Mouse (Mus musculus) fibroblast of lung, adult 2 months (primary cell): ENCODE measurements at regions not wholly inside any gene's neighbourhood (a gene's known extent, or its start where the extent isn't known, plus 50 kb on each side); places are given as distances from the start of the nearest gene placed in this dataset.

Source experiments
- DNase-seq: peaks from one replicate; pipeline ENCODE4 v3.0.0-alpha.2; 2011; ENCODE audit warnings: low read depth

GRCm38 (mm10) chr2:148175251-148175927 is 128.6 kb upstream of the Foxa2 start:
- DNase-seq = no peak

DNA sequence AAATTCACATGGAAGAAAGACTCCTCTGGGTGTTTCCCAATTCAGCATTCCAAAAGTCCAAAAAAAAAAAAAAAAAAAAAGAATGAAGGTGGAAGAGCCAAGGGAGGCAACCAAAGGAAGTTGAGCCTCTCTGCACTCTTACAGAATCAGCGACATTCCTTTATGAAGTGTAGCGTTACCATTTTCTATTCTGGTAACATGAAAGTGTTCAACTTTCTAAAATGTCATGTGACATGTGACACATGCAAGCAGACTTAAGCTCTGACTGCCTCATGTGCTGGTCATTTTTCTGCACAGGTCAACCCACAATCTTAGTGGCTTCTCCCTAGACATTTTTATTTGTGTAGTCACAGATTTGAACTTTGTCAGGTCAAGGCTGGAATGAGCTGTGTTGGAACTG is 133.5 kb upstream of the Foxa2 start:
- DNase-seq = no peak

DNA sequence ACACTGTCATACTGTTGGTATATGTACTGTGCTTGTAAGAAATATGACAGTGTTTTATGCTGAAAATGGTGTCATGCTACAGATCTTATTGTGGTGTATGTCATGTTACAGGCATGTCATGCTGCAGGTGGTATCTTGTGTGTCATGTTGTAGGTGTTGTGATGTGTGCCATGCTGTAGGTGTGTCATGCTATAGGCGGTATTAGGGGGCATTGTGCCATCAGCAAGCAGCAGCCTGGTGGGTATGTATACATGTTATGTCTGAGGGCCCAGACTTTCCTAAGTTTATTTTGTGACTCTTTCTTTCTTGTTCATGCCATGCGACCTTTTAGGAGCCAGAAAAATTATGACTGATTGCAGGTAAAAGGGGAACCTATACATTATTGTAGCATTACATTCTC is 134.7 kb upstream of the Foxa2 start:
- no peak for DNase-seq

GRCm38 (mm10) chr2:148182492-148183052 is 135.8 kb upstream of the Foxa2 start:
- no peak for DNase-seq

DNA sequence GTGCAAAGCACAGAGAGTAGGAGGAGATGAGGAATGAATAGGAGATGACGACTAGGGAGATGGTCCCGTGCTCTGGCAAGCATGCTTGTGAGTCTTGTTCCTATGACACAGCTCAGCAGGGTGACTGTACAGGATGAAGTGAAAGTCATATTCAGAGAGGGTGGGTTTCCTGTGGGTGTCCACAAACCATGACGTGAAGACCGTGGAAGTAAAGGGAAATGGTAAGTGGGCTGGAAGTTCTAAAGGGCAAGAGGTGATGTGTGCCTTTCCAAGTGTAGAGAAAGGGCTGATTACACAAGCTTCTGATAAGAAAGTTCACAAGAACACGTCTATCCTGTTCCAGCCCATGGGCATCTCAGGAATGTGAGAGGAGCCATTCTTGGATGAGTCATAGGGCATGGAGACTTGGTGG is 138.0 kb upstream of the Foxa2 start:
- DNase-seq = no peak

- no peak for DNase-seq
Observed at GRCm38 (mm10) chr2:148186363-148186991, 139.7 kb upstream of the Foxa2 start.

- no peak for DNase-seq
Observed at GRCm38 (mm10) chr2:148188865-148189264, 142.1 kb upstream of the Foxa2 start.

DNA sequence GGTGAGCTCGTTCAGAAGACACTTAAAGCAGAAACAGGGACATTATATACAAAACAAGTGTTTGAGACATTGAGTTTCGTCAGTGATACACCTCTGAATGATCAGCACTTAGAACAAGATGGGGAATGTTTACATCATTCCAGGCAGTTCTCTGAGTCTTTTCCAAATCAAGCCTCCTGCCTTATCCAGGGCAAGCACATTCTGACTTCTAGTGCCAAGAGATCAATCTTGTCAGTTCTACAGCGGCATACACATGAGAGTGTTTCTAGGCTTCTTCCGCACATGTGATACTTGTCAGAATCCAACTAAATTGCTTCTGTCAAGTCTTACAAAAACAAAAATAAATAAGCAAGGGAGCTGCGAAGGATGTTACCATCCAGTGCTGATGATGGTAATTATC is 142.5 kb upstream of the Foxa2 start:
- DNase-seq = no peak

GRCm38 (mm10) chr2:148192946-148193345 is 146.2 kb upstream of the Foxa2 start:
- no peak for DNase-seq

GRCm38 (mm10) chr2:148197375-148198015 is 150.7 kb upstream of the Foxa2 start:
- DNase-seq = peak; percentile 57

DNA sequence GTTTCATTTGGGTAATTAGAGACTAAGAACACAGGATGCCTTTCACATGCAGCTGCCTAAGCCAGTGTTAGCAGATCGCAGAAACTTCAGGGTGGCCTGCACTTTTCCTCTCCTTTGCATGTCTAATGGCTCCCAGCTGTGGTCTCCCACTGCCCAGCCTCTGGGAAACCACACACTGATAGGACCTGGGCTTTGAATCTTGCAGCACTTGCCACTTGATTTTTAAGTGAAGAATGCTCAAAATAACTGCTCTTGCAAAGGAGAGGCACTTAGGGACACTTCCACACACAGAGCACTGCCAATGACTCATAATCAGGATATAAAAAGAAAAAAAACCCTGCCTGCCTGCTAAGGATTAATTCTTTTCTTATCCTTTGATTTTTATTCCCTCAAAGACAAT is 159.9 kb upstream of the Foxa2 start:
- DNase-seq = no peak

DNA sequence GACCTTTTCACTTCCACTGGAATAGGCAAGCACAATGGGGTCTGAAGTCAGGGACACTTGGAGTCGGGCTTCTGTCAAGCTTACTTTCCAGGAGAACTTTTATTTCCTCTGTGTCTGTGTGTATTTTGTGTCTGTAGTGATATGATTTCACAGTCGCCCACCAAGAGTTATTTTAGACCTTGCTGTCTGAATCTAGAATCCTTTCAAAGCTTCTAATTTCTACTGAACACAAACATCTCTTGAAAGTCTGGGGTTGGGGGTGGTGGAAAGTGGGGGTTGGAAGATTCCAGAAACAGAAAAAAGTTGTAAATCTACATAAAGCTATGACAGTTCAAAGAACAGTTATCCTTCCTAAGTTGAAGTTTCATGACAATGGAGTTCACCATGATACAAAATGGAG is 164.0 kb upstream of the Foxa2 start:
- DNase-seq = no peak

DNA sequence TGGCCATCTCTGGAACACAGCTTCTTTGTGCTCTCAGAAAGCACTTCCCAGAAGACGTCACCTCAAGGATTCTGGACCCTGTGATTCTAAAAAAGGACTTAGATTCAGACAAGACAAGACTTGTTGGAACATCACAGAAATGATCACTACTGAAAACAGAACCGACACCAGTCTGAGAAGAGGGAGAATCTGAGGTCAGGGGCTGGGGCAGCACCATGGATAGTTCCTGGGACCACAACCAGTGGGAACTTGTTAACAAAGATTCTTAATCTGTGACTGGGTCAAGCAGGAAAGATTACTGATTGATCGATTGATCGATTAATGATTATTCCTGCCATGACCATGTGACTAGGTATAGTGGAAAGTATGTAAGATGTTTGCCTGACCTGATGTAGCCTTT is 170.4 kb upstream of the Foxa2 start:
- no peak for DNase-seq

GRCm38 (mm10) chr2:148233691-148234300 is 161.3 kb upstream of the Sstr4 start:
- DNase-seq = no peak

- no peak for DNase-seq
Observed at GRCm38 (mm10) chr2:148237121-148237520, 158.0 kb upstream of the Sstr4 start.

GRCm38 (mm10) chr2:148239046-148239445 is 156.1 kb upstream of the Sstr4 start:
- DNase-seq = no peak

DNA sequence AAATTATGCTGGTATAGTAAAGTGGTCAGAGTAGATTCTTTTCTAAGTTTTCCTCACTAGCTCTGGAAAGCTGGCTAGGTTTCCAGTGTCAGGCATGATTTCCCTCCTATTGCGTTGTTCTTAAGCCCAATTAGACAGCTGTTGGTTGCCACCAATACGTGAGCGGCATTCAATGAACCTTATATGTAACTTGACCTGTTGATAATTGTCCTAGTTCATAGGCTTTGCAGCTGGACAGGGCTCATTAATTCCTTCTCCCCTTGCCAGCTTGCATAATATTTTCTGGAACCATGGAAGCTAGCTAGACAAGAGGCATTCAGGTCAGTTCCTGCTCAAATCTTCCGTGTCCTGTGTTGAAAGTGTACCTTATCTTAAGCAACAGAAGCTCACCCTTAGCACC is 152.9 kb upstream of the Sstr4 start:
- DNase-seq = no peak

DNA sequence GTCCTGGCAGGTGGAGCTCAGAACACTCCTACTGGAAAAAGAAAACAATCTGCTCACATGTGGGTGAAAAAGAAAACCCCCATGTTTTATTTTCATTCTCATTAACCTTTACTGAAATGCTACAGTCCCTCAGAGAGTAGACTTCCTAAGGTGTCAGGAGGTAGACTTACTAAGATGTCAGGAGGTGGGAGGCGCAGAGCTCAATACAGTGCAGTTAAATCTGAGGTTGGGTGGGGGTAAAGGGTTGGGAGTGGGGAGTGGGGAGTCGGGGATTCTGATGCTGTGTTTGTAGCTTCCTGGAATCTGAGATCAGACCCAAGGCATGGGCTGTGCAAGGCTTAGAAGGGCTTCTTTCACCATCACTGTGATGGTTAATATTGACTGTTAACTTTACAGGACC is 149.6 kb upstream of the Sstr4 start:
- DNase-seq = no peak

DNA sequence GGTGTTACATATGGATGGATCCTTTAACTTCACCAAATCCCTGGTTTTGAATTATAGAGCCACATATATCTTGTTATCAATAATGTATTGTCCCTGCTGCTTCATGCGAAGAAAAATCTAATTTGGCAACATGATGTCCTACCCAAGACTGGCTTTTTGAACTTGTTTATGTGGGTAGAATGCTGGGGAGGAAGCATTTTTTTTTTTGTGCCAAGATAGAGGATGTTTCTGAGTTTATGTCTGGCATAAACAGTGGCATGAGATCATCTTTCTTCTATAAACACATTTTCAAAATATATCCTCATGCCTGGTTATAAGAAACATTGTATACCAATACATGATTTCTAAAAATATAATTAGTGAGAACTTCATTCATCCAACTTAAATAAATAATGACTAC is 144.2 kb upstream of the Sstr4 start:
- DNase-seq = no peak

DNA sequence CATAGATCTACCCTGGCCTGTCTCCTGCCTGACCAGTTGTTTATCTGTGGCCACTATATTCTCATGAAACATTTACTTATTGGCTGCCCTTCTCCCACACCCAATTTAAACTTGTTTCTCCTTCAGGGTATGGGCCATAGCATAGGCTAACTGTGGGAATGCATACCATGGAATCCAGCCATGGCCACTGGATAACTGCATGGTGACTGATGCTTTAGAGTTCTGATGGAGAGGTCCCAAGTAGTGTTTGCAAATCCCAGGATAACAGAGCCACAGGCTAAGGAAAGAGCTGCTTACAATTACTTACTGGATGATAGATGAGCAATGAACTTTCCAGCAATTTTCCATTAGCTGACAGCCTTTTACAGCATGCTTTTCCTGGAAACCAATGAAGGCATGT is 139.5 kb upstream of the Sstr4 start:
- no peak for DNase-seq

DNA sequence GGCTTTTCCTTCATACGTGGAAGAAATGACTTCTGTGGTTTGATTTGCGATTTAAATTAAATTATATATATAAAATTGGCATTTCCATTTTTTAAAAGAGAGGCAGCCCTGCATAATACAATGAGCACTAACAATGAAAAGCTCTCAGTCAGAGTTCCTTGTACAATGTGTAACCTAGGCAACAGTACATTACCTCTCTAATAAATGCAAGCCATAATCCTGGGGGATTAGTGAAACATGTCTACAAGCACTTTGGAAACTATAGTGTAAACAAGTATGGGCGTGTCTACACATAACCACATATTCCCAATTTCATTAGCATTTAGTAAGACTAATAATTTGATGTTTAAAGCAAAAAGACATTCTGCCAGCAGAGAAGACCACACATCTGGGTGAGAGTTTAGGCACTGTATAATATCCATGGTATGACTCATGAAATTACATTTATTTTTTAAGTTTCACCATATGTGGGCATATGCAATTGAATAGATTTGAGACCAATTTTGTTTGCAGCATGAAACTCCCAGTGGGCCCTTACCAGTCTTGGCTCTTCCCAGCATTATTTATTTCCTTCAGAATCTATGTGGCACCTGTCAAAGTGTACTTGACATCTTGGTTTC is 130.9 kb upstream of the Sstr4 start:
- DNase-seq = no peak

- DNase-seq = no peak
Observed at GRCm38 (mm10) chr2:148279200-148279599, 115.9 kb upstream of the Sstr4 start.
